Mouse (Mus musculus): ENCODE data around the gene Atp10a.

- TF ChIP-seq CTCF (conservative IDR thresholded peaks at IDR 0.05; ENCODE audit: insufficient read depth, insufficient read length, low read depth, low read length) (no peak), POLR2A (IDR thresholded peaks at IDR 0.05; ENCODE audit: low read depth, low read length) (no peak)
Observed at GRCm38 (mm10) chr7:58686573-58686972, 30.6 kb downstream of the Atp10a start.
